Mouse (Mus musculus) right cerebral cortex, adult 2 months (tissue): ENCODE measurements at regions not wholly inside any gene's neighbourhood (a gene's known extent, or its start where the extent isn't known, plus 50 kb on each side); places are given as distances from the start of the nearest gene placed in this dataset.

Experiments
- DNase-seq, 2 experiments: peaks; one replicate each; pipeline ENCODE4 v3.0.0; 2021 to 2022; ENCODE audit warnings: low spot score in 2 of 2

DNA sequence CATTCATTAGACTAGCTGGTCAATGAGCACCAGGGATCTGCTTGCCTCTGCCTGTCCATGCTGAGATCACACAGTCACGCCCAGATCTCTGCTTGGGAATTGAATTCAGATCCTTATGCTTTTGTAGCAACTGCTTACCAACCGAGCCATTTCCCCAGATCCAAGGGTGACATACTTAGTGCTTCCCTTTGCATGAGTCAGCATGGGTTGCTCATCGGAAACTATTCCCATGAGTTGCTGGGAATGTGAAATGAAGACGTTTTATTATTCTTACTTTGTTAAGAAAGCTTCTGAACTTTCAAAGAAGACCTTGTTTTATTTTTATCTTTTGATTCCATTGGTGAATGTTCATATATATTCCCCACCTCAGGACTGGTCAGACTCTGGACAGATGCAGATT, 82.3 kb upstream of the Far2 start:
- no peak for DNase-seq

- DNase-seq: no peak
These were observed 76.9 kb upstream of the Far2 start for GRCm38 (mm10) chr6:147970162-147970608.

DNA sequence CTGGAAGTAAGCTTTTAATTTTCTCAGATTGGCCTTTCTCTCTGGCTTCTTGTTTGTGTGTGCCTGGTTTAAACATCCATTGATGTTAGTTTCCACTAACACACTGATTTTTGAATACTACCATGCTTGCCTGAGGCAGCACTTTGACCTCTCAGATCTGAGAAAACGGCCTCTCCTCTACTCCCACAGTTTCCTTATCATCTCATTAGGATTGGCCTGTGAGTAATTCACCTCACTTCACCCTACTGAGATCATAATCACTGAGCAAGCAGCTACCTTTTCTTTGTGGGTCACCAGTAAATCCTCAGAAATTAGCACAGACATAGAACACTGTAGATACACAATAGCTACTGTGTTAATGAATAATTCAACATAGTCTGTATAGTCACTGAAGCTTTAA, 74.5 kb upstream of the Far2 start:
- no peak for DNase-seq

DNA sequence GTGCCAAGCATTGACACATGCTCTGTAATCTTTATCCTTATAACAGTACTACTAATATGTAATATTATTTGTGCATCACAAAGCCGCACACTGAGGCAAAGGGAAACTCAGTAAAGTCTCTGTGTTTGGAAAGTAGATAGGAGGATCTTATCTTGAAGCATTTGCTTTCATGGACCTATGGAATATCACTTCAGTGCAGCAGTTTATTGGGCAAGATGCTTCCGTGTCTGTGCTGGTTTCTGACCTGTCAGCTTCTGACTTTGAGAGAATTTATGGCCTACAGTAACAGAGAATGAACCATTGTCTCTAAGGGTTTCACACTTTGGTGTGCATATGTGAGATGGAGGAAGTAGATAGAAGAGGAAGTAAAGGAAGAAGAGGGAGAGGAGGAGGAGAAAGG, 74.0 kb upstream of the Far2 start:
- no peak for DNase-seq

GRCm38 (mm10) chr6:147975917-147976316, 71.1 kb upstream of the Far2 start:
- no peak for DNase-seq

- DNase-seq: no peak
These were observed 57.7 kb upstream of the Far2 start for GRCm38 (mm10) chr6:147989381-147989780.
